Mouse (Mus musculus): ENCODE measurements around the gene Hspa8. TPM values are rescaled to one million over a fixed set of nuclear protein-coding genes. Genes with fewer than 3 reads are reported as not detected.

The Hspa8 gene
- polyA plus RNA-seq, 1 experiment from 2014 or later: 3,187 TPM

DNA sequence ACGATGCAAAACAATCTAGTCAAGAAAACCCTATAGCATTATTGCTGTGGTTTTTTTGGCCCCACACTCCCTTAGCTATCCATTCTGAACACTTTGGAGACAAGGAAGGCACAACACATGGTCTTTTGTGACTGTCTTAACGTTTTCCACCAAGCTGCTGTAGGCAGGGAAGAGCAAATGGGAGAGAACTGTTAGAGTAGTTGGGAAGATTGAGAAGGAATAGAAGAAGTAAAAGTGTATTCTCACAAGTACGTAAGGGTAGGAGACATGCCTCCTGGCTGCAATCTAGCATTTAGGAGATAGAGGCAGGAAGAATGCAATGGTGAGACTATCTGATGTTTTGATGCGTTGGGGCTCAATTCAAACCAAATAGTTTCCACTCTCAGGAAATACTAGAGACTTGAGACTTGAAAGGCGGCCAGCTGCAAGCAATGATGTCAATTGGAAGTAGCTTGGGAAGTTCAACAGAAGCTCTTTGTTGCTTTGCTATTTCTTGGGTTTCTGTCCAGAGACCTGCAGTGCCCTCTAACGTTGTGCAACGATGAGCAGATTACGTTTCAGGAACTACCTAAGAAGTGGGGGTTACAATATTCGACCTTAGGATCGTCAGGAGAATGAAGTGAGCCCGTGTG lies 6.6 kb downstream of the Hspa8 start:
- WGBS: 21% methylated on average over 11 of the region's 11 CpGs
- peaks cover 41% of the 10 kb centered on the region for H3K36me3 ChIP-seq (ENCODE audit: insufficient read depth, low read length)

DNA sequence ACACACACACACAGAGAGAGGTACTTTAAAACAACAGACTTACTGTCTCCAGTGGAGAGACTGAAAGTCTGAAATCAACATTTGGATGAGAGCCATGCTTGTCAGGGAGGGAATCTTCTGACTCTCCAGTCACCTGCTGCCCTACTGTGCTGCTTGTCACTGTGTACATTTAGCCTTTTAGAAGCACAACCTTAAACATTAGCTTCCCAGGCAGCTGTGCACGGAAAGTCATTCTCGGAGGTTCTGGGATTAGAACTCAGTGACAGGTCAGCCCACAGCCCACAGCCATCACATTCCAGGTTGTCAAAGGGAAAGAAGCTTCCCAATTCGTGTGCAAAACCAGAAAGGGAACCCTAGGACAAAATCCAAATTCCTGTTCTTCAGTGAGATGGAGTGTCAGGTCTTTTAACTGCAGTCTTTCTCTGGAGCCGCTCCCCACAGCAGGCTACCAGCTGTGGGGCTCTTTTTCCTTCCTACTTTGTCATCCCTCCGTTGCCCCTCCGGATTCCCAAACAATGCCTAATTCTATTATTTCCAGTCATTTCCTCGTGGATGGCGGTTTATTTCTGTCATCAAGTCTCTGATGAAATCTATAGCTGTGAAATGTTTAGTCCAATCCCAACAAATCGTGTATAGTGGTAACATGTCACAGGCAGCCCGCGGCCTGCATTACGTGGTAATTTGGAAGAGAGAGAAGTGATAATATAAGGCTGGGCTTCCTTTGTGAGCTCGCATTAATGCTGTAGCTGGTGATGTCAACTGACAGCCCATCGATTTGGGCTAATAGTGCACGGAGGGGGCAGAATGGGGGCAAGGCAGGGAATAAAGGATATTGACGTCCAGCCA lies 7.5 kb downstream of the Hspa8 start:
- Histone ChIP-seq H3K27me3 (ENCODE audit: insufficient read depth, low read length) (no peaks in the 10 kb centered on the region), H3K27ac (ENCODE audit: low read length) (peak overlapping the region; percentile 39; the same call in 1 of the 2 replicates), H3K4me2 (replicated peaks; ENCODE audit: low read depth, low read length) (no peak overlapping the region), H3K4me3 (ENCODE audit: low read length) (no peak overlapping the region), H3K9me3 (ENCODE audit: low read length) (no peaks in the 10 kb centered on the region), H3K4me1 (ENCODE audit: insufficient read depth, low read length) (peaks cover 38% of the 10 kb centered on the region), H3K36me3 (ENCODE audit: insufficient read depth, low read length) (peaks cover 37% of the 10 kb centered on the region), H3K9ac (replicated peaks; ENCODE audit: low read length) (no peak overlapping the region)
- no peak for ATAC-seq (ENCODE audit: low FRiP score, low TSS enrichment)
- WGBS: 42% methylated on average over 16 of the region's 16 CpGs

More for the DNA sequence above, 6.6 kb downstream of the Hspa8 start:
- Histone ChIP-seq H3K27me3 (ENCODE audit: insufficient read depth, low read length) (no peaks in the 10 kb centered on the region), H3K27ac (ENCODE audit: low read length) (peak overlapping the region; percentile 70; the same call in 1 of the 2 replicates), H3K9ac (replicated peaks; ENCODE audit: low read length) (no peak overlapping the region), H3K4me3 (ENCODE audit: low read length) (no peak overlapping the region), H3K4me1 (ENCODE audit: insufficient read depth, low read length) (peaks cover 38% of the 10 kb centered on the region), H3K4me2 (replicated peaks; ENCODE audit: low read depth, low read length) (no peak overlapping the region), H3K9me3 (ENCODE audit: low read length) (no peaks in the 10 kb centered on the region)
- peak; percentile 25; the same call in 1 of the 2 replicates for ATAC-seq (ENCODE audit: low FRiP score, low TSS enrichment)

DNA sequence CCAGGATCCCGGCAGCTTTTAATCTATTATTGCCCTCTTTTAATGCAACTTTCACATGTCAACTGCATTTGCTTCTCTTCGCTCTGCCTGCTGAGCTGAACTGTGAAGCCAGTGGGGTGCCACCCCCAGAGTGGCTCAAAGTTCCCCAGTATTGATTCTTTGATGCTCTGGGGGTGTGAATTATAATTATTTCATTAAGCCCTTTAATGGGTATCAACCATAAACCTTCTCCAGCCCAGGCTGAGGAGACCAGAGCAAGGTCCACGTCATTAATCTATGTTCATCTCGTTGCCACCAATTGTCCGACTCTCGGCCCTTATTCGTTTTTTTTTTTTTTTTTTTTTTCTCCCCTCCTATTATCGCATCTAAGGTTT lies 8.1 kb downstream of the Hspa8 start:
- 73% methylated on average over 8 of the region's 8 CpGs for WGBS
- no peak overlapping the region for H3K4me2 ChIP-seq (replicated peaks; ENCODE audit: low read depth, low read length)
- H3K9me3 ChIP-seq (ENCODE audit: low read length): no peaks in the 10 kb centered on the region
- H3K36me3 ChIP-seq (ENCODE audit: insufficient read depth, low read length): peaks cover 31% of the 10 kb centered on the region
- no peaks in the 10 kb centered on the region for H3K27me3 ChIP-seq (ENCODE audit: insufficient read depth, low read length)
- ATAC-seq (ENCODE audit: low FRiP score, low TSS enrichment): no peak
- no peak overlapping the region for H3K9ac ChIP-seq (replicated peaks; ENCODE audit: low read length)
- no peak overlapping the region for H3K4me3 ChIP-seq (ENCODE audit: low read length)
- peaks cover 33% of the 10 kb centered on the region for H3K4me1 ChIP-seq (ENCODE audit: insufficient read depth, low read length)
- no peak overlapping the region for H3K27ac ChIP-seq (ENCODE audit: low read length)

DNA sequence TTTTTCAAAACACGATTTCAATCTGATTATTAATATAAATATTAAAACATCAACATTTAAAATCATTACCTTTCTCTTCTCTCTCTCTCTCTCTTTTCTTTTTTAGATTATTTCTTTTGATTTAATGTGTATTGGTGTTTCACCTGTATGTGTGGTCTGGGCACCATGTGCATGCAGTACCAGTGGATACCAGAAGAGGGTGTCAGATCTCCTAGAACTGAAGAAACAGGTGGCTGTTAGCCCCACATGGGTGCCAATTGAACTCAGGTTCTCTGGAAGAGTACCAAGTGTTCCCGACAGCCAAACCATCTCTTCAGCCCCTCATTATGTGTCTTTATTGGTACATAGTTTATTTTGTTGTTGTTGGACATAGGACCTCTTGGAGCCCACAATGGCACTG lies 11.1 kb downstream of the Hspa8 start:
- H3K36me3 ChIP-seq (ENCODE audit: insufficient read depth, low read length): peaks cover under 1% of the 10 kb centered on the region
- H3K4me3 ChIP-seq (ENCODE audit: low read length): no peak overlapping the region
- H3K4me2 ChIP-seq (replicated peaks; ENCODE audit: low read depth, low read length): no peak overlapping the region
- WGBS: 52% methylated on average over 2 of the region's 2 CpGs
- peaks cover 5% of the 10 kb centered on the region for H3K4me1 ChIP-seq (ENCODE audit: insufficient read depth, low read length)
- H3K9me3 ChIP-seq (ENCODE audit: low read length): no peaks in the 10 kb centered on the region
- H3K9ac ChIP-seq (replicated peaks; ENCODE audit: low read length): no peak overlapping the region
- H3K27me3 ChIP-seq (ENCODE audit: insufficient read depth, low read length): no peaks in the 10 kb centered on the region
- no peak overlapping the region for H3K27ac ChIP-seq (ENCODE audit: low read length)
- ATAC-seq (ENCODE audit: low FRiP score, low TSS enrichment): no peak

DNA sequence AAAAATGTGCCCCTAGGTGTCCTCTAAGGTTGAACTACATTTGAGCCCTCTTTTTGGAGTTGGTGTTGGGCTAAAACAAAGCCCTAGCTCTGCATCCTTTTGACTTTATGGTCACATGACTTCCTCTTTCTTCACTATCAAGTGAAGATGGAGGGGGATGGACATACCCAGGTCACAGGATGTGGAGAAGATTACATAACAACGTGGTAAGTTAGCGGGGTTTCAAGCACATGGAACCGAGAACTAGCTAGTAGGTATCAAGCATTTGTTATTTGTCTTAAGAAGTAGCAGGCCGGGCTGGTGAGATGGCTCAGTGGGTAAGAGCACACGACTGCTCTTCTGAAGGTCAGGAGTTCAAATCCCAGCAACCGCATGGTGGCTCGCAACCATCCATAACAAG lies 13.3 kb downstream of the Hspa8 start:
- Histone ChIP-seq H3K27ac (ENCODE audit: low read length) (no peak overlapping the region), H3K27me3 (ENCODE audit: insufficient read depth, low read length) (no peaks in the 10 kb centered on the region), H3K36me3 (ENCODE audit: insufficient read depth, low read length) (no peaks in the 10 kb centered on the region; the same call in 1 of the 2 replicates), H3K4me3 (ENCODE audit: low read length) (no peak overlapping the region), H3K9me3 (ENCODE audit: low read length) (no peaks in the 10 kb centered on the region), H3K4me1 (ENCODE audit: insufficient read depth, low read length) (no peaks in the 10 kb centered on the region), H3K9ac (replicated peaks; ENCODE audit: low read length) (no peak overlapping the region), H3K4me2 (replicated peaks; ENCODE audit: low read depth, low read length) (no peak overlapping the region)
- 87% methylated on average over 7 of the region's 7 CpGs for WGBS
- ATAC-seq (ENCODE audit: low FRiP score, low TSS enrichment): no peak

DNA sequence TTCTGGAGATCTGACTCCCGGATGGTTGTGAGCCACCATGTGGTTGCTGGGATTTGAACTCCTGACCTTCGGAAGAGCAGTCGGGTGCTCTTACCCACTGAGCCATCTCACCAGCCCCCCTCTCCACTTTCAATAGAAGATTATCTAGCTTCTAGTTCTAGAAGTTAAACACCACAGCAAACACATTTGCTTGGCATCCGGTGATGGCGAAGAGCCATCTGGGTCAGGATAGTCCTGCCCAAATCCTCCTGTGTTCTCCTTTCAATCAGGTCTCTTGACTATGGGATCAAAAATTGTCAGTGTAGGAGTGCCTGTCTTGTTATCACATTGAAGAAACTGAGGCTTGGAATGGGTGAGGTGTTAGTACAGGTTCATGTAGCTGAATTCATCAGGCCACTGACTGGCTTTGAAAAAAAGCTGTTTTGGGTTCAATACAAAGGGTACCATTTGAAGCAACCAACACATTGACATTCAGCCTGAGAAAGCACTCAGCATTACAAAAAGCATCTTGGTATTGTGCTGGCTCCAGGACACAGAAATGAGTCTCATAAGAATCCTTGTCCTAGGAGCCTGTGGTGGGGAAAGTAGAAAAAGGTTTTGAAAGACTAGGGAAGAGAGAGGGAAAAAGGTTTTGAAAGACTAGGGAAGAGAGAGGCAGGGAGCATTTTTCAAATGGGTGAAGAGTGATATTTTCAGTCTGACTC lies 16.7 kb downstream of the Hspa8 start:
- Histone ChIP-seq H3K9me3 (ENCODE audit: low read length) (no peaks in the 10 kb centered on the region), H3K36me3 (ENCODE audit: insufficient read depth, low read length) (no peaks in the 10 kb centered on the region), H3K27ac (ENCODE audit: low read length) (no peak overlapping the region), H3K4me2 (replicated peaks; ENCODE audit: low read depth, low read length) (no peak overlapping the region), H3K9ac (replicated peaks; ENCODE audit: low read length) (no peak overlapping the region), H3K4me3 (ENCODE audit: low read length) (no peak overlapping the region), H3K4me1 (ENCODE audit: insufficient read depth, low read length) (peaks cover 11% of the 10 kb centered on the region), H3K27me3 (ENCODE audit: insufficient read depth, low read length) (no peaks in the 10 kb centered on the region)
- WGBS: 88% methylated on average over 5 of the region's 5 CpGs
- ATAC-seq (ENCODE audit: low FRiP score, low TSS enrichment): no peak

DNA sequence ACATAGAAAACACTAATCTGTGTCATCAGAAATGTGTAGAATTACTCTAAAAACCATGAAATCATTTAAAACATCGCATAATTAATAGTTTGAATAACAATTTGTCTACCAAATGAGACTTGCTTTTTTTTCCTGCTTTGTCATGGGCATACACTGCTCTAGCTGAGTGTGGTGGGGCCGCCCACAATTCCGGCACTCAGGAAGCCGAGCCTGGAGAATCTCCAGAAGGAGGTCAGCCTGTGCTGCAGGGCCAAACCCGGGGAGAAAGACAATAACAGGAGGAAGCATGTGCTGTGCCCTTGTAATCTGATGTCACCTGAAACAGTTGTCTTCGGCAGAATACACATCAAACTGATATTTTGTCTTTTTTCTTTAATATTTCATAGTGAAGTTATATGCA lies 24.8 kb downstream of the Hspa8 start:
- no peaks in the 10 kb centered on the region for H3K9me3 ChIP-seq (ENCODE audit: low read length)
- no peak overlapping the region for H3K4me3 ChIP-seq (ENCODE audit: low read length)
- no peak for ATAC-seq (ENCODE audit: low FRiP score, low TSS enrichment)
- no peaks in the 10 kb centered on the region for H3K27me3 ChIP-seq (ENCODE audit: insufficient read depth, low read length)
- H3K4me1 ChIP-seq (ENCODE audit: insufficient read depth, low read length): peaks cover 12% of the 10 kb centered on the region
- 40% methylated on average over 6 of the region's 6 CpGs for WGBS
- H3K9ac ChIP-seq (replicated peaks; ENCODE audit: low read length): no peak overlapping the region
- H3K36me3 ChIP-seq (ENCODE audit: insufficient read depth, low read length): no peaks in the 10 kb centered on the region
- no peak overlapping the region for H3K27ac ChIP-seq (ENCODE audit: low read length)
- H3K4me2 ChIP-seq (replicated peaks; ENCODE audit: low read depth, low read length): no peak overlapping the region

DNA sequence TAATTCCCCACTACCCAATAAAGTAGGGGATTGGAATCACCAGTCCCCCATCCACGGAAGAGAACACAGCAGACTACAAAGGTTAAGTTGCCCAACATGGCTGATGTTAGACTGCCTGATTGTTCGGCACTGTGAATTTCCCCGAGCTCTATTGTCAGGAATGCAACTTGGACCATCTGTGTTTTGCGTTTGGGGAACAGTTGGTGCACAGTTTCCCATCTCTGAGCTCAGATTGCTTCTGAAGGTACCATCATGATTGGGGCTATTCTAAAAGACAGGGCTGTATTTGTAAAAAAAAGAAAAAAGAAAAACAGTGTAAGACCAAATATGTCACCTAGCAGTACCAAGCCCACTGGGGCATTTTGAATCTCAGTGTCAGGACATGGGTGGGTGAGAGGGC lies 26.6 kb downstream of the Hspa8 start:
- Histone ChIP-seq H3K9me3 (ENCODE audit: low read length) (no peaks in the 10 kb centered on the region), H3K4me3 (ENCODE audit: low read length) (no peak overlapping the region), H3K27me3 (ENCODE audit: insufficient read depth, low read length) (no peaks in the 10 kb centered on the region), H3K27ac (ENCODE audit: low read length) (no peak overlapping the region), H3K4me1 (ENCODE audit: insufficient read depth, low read length) (peaks cover 2% of the 10 kb centered on the region), H3K36me3 (ENCODE audit: insufficient read depth, low read length) (no peaks in the 10 kb centered on the region), H3K4me2 (replicated peaks; ENCODE audit: low read depth, low read length) (no peak overlapping the region), H3K9ac (replicated peaks; ENCODE audit: low read length) (no peak overlapping the region)
- 88% methylated on average over 4 of the region's 4 CpGs for WGBS
- ATAC-seq (ENCODE audit: low FRiP score, low TSS enrichment): no peak

DNA sequence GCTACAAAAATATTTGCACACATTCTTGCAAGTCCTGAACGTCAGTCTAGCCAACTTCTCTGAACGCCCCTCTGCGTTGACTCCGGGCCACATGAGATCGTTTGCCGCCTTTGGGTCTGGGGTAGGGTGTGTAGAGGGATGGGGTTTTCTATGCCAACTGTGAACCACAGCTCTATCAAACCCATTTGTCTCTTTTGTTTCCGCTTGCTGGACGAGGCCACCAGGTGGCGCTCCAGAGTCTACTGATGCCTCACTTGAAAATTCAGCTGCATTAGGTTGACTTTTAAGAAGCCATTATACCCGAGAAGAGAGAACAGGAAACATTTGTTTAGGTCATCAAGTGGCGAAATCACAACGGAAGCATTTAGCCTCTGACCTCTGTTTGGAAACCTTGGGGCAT lies 33.8 kb downstream of the Hspa8 start:
- H3K27me3 ChIP-seq (ENCODE audit: insufficient read depth, low read length): no peaks in the 10 kb centered on the region
- H3K36me3 ChIP-seq (ENCODE audit: insufficient read depth, low read length): no peaks in the 10 kb centered on the region
- H3K4me3 ChIP-seq (ENCODE audit: low read length): no peak overlapping the region
- ATAC-seq (ENCODE audit: low FRiP score, low TSS enrichment): no peak
- no peaks in the 10 kb centered on the region for H3K4me1 ChIP-seq (ENCODE audit: insufficient read depth, low read length)
- H3K9me3 ChIP-seq (ENCODE audit: low read length): no peaks in the 10 kb centered on the region
- no peak overlapping the region for H3K27ac ChIP-seq (ENCODE audit: low read length)
- 6% methylated on average over 12 of the region's 12 CpGs for WGBS
- no peak overlapping the region for H3K4me2 ChIP-seq (replicated peaks; ENCODE audit: low read depth, low read length)
- no peak overlapping the region for H3K9ac ChIP-seq (replicated peaks; ENCODE audit: low read length)
